Mouse (Mus musculus) liver, embryonic 12.5 days (tissue): ENCODE measurements around the gene Dnmt1. TPM values are rescaled to one million over a fixed set of nuclear protein-coding genes. Genes with fewer than 3 reads are reported as not detected.
A peak's percentile ranks its signal among the peaks of the same experiment; 100 is the strongest.
"Not testable (repeated sequence)": the region's sequence is repeated elsewhere in the genome, so short reads cannot be mapped to it uniquely, and the experiment has no call there.

ENCODE experiments used
- ATAC-seq: fragments of 200-750 bp; cut with Nextera tagmentation; 2 replicates; pipeline ENCODE4 v1.8.0; 2017; ENCODE audit warnings: moderate number of reproducible peaks, mild to moderate bottlenecking, moderate library complexity
- H3K27ac ChIP-seq: fragments of 300-500 bp; sonication (generic); 2 replicates; pipeline ENCODE4 v1.5.1; 2016; ENCODE audit warnings: mild to moderate bottlenecking
- H3K27me3 ChIP-seq: fragments of 300-500 bp; sonication (generic); replicated peaks from 2 replicates; pipeline ENCODE4 v1.6.1; 2016; ENCODE audit warnings: mild to moderate bottlenecking, moderate library complexity
- H3K36me3 ChIP-seq: fragments of 300-500 bp; sonication (generic); 2 replicates; pipeline ENCODE4 v1.6.1; 2016; ENCODE audit warnings: mild to moderate bottlenecking, moderate library complexity
- H3K4me1 ChIP-seq: fragments of 300-500 bp; sonication (generic); 2 replicates; pipeline ENCODE4 v1.6.1; 2016
- H3K4me2 ChIP-seq: fragments of 300-500 bp; sonication (generic); 2 replicates; pipeline ENCODE4 v1.6.1; 2016; ENCODE audit warnings: mild to moderate bottlenecking, moderate library complexity
- H3K4me3 ChIP-seq: fragments of 300-500 bp; sonication (generic); 2 replicates; pipeline ENCODE4 v1.5.1; 2016; ENCODE audit warnings: mild to moderate bottlenecking, moderate library complexity
- H3K9ac ChIP-seq: fragments of 300-500 bp; sonication (generic); 2 replicates; pipeline ENCODE4 v1.6.1; 2016; ENCODE audit warnings: mild to moderate bottlenecking, moderate library complexity
- H3K9me3 ChIP-seq: fragments of 300-500 bp; sonication (generic); replicated peaks from 2 replicates; pipeline ENCODE4 v1.6.1; 2016; ENCODE audit warnings: mild to moderate bottlenecking, moderate library complexity
- WGBS: fragments of 180-500 bp; shearing (Covaris S2); methylation state at CpG from one replicate; pipeline ENCODE4 v1.1.7; 2016; ENCODE audit not compliant: insufficient replicate concordance; 5-methylcytosine and 5-hydroxymethylcytosine counted together
- polyA plus RNA-seq: library from polyadenylated mRNA; unstranded; fragments of >200 nt; fragmentation: Nextera tagmentation; extraction: Ambion mirVana; gene quantifications from 2 replicates; pipeline ENCODE4 v1.2.1, GENCODE M21; 2016

Gene Dnmt1
- 97.3 and 101 TPM in 2 replicates for polyA plus RNA-seq

GRCm38 (mm10) chr9:20959430-20959938, at the start of gene Dnmt1:
Gene Dnmt1 (minus strand): TSS chr9:20959888.
- Histone ChIP-seq H3K9ac (no peak within 1 kb of the TSS), H3K27me3 (no peaks in the 10 kb centered on the region), H3K27ac (no peak within 1 kb of the TSS), H3K9me3 (no peaks in the 10 kb centered on the region), H3K36me3 (no peaks in the 10 kb centered on the region), H3K4me1 (no peaks in the 10 kb centered on the region), H3K4me2 (no peak within 1 kb of the TSS), H3K4me3 (no peak within 1 kb of the TSS)
- no peak for ATAC-seq
- WGBS: 64% methylated on average over 2 of the region's 2 CpGs

GRCm38 (mm10) chr9:21008007-21008406, 48.3 kb upstream of the Dnmt1 start:
- no peak overlapping the region for H3K4me2 ChIP-seq
- no peaks in the 10 kb centered on the region for H3K27me3 ChIP-seq
- H3K4me1 ChIP-seq: peaks cover 24% of the 10 kb centered on the region
- H3K27ac ChIP-seq: no peak overlapping the region
- H3K9ac ChIP-seq: no peak overlapping the region
- no peaks in the 10 kb centered on the region for H3K9me3 ChIP-seq
- no peak overlapping the region for H3K4me3 ChIP-seq
- peaks cover 52% of the 10 kb centered on the region for H3K36me3 ChIP-seq
- no peak for ATAC-seq
- WGBS: 80% methylated on average over 7 of the region's 7 CpGs

DNA sequence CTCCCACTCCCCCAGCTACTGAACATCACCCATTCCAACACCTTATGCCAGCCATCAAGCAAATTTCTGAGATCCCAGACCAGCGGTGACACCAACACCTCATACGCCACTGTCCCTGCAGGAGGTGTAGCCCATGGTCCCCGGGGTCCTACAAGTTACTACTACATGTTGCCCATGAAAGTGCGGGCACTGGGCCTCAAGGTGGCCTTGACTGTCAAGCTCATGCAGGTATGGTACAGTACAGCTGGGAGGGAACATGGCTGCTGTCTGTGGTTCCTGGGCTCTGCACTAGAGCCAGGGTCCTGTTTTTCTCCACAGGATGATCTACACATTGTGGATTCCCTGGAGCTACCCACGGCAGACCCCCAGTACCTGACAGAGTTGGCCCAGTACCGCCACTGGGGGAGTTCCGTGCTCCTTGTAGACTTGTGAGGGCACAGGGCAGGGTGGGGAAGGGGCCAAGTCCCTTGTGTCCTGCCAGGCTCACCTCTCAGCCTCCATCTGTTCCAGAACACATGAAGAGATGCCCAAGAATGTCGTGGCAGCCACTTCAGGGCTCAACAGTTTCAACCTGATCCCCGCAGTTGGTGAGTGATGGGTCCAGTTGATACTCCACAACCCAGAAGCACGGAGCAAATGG, 47.7 kb upstream of the Dnmt1 start:
- Histone ChIP-seq H3K36me3 (peaks cover 52% of the 10 kb centered on the region), H3K4me2 (no peak overlapping the region), H3K4me3 (no peak overlapping the region), H3K27ac (no peak overlapping the region), H3K9ac (no peak overlapping the region), H3K27me3 (no peaks in the 10 kb centered on the region), H3K4me1 (peaks cover 22% of the 10 kb centered on the region), H3K9me3 (no peaks in the 10 kb centered on the region)
- no peak for ATAC-seq
- WGBS: 84% methylated on average over 10 of the region's 10 CpGs

DNA sequence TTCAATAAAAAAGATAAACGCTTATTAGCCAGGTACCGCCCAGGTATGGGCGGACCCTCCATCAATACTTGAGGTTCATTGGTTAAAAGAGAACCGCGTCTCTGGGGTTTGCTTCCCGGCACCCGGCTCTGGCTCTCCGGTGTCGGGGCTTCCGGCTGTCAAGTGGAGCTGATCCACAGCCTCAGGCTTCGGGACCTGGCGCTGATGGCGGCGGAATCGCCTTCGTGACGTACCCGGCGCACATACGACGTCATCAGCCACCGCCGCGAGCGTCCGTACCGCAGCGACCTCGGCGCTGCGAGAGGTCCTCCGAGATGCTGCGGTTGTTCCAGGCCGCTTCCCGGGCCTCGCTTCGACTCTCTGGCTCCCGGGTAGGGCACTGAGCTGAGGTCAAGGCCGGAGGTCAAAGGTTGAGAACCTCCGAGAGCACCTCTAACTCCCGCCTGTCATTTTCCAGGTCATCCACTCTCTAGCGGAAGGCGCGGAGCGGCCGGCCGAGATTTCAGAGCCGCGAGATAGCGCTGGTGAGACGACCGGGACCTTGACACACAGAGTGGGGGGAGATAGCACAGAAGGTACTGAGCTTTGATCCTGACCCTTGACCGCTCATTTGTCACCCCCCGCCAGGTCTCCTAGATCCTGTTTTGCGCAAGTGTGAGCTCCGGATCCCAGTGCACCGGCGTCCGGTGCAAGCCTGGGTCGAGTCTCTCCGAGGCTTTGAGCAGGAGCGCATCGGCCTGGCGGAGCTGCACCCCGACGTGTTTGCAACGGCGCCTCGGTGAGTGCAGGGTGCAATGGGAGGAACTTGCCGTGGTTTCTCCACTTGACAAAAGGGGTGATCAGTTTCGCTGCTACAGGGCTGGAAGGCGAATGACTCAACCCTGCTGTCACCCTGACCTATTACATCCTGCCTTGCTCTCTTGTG, 43.2 kb upstream of the Dnmt1 start, which contains the start of gene Mrpl4:
Mrpl4 (plus strand) TSS at position 112 of the 925 bp plus-strand sequence.
- Histone ChIP-seq H3K4me1 (peaks cover 26% of the 10 kb centered on the region), H3K9me3 (no peaks in the 10 kb centered on the region), H3K4me2 (peak within 1 kb of the TSS; percentile 94), H3K27me3 (no peaks in the 10 kb centered on the region), H3K36me3 (peaks cover 35% of the 10 kb centered on the region), H3K4me3 (peak within 1 kb of the TSS; percentile 83), H3K27ac (peak within 1 kb of the TSS; percentile 89), H3K9ac (peak within 1 kb of the TSS; percentile 81)
- ATAC-seq: peak; percentile 77
- under 1% methylated on average over 72 of the region's 72 CpGs for WGBS

DNA sequence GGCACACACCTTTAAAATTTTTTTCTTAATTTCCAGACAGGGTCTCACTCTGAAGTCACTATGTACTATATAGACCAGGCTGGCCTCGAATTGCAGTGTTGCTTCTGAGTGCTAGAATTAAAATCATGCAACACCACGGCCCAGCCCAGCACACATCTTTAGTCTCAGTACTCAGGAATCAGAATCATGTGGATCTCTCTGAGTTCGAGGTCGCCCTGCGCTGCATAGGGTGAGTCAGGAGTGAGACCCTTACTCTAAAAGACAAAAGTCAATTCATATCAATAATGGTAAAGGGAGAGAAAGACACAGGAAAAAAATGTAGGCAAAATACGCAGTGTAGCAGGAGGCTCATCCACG, 42.6 kb upstream of the Dnmt1 start:
- Histone ChIP-seq H3K27ac (peak overlapping the region; percentile 89), H3K4me1 (peaks cover 32% of the 10 kb centered on the region), H3K9ac (peak overlapping the region; percentile 81), H3K9me3 (no peaks in the 10 kb centered on the region), H3K36me3 (peaks cover 28% of the 10 kb centered on the region), H3K27me3 (no peaks in the 10 kb centered on the region), H3K4me2 (peak overlapping the region; percentile 94), H3K4me3 (peak overlapping the region; percentile 83)
- peak; percentile 22 for ATAC-seq
- WGBS: 9% methylated on average over 7 of the region's 7 CpGs

DNA sequence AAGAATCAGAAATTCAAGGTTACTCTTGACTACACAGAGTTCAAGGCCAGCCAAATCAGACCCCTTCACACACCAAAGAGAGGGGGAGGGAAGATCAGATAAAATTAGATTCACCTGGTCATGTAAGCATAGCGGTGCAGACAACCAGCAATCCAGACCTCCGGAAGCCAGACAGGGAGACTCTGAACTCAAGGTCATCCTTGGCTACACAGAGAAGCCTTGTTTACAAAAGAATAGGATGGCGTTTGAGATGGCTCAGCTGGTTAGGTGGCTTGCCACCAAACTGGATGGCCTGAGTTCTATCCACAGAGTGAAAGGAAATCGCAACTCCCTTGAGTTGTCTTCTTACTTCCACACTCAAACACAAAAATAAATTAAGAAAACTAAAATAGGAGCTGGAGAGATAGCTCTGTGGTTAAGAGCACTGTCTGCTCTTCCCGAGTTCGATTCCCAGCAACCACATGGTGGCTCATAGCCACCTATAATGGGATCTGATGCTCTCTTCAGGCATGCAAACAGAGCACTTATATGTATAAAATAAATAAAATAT, 42.0 kb upstream of the Dnmt1 start:
- ATAC-seq: no peak
- Histone ChIP-seq H3K4me2 (peak overlapping the region; percentile 94), H3K36me3 (peaks cover 23% of the 10 kb centered on the region), H3K9ac (peak overlapping the region; percentile 81; the same call in 1 of the 2 replicates), H3K4me1 (peaks cover 32% of the 10 kb centered on the region), H3K4me3 (no peak overlapping the region), H3K9me3 (no peaks in the 10 kb centered on the region), H3K27me3 (no peaks in the 10 kb centered on the region), H3K27ac (peak overlapping the region; percentile 89; the same call in 1 of the 2 replicates)
- 59% methylated on average over 6 of the region's 6 CpGs for WGBS

DNA sequence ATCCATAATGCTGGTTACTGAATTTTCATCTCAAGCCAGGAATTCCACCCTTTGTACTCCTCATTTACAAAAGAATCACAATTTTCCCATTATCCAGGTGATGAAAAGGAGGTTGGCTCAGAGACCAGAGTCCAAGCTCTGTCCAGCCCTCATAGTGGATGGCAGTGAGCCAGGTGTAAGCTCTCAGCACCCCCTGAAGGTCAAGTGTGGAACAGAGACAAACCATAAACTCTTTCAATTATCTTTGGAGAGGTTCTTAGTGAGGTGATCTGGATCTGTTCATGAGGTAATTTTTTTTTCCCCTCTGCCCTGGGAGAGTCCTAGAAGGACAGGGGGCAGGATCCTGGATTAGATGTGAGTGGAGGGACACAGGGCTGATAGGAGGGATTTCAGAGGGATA, 41.1 kb upstream of the Dnmt1 start:
- Histone ChIP-seq H3K4me3 (no peak overlapping the region), H3K36me3 (peaks cover 15% of the 10 kb centered on the region), H3K4me1 (peaks cover 32% of the 10 kb centered on the region), H3K27me3 (no peaks in the 10 kb centered on the region), H3K4me2 (no peak overlapping the region), H3K27ac (0 out of 2 replicates have a peak overlapping the region, but pooled peaks have one; percentile 20), H3K9ac (no peak overlapping the region), H3K9me3 (no peaks in the 10 kb centered on the region)
- ATAC-seq: no peak

GRCm38 (mm10) chr9:20998337-20998736, 38.6 kb upstream of the Dnmt1 start:
- H3K27me3 ChIP-seq, ATAC-seq, H3K9me3 ChIP-seq, H3K4me2 ChIP-seq, H3K36me3 ChIP-seq, H3K27ac ChIP-seq, H3K4me3 ChIP-seq: not testable (repeated sequence)
- H3K4me1 ChIP-seq: peaks cover 25% of the 10 kb centered on the region
- WGBS: 63% methylated on average over 1 of the region's 1 CpGs
- H3K9ac ChIP-seq: 0 out of 2 replicates have a peak overlapping the region, but pooled peaks have one; percentile 50

DNA sequence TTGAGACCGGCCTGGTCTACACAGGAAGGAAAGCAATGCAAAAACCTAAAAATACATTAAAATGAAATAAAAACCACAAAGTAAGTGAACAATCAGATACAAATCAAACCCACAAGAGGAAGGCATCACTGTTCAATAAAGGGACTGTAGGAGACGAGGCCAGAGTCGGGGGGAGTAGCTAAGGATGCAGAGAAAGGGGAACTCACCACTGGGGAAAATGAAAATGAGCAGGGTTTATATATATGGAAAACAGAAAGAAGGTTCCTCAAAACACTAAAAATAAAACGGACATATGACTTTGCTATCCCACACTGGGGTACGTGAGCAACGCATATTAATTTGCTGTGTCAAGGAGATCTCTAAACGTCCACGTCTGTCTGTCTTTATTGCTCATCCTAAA, 37.4 kb upstream of the Dnmt1 start:
- Histone ChIP-seq H3K36me3 (no peaks in the 10 kb centered on the region), H3K27me3 (no peaks in the 10 kb centered on the region), H3K27ac (no peak overlapping the region), H3K9me3 (no peaks in the 10 kb centered on the region), H3K4me2 (no peak overlapping the region), H3K4me3 (no peak overlapping the region), H3K4me1 (peaks cover 19% of the 10 kb centered on the region), H3K9ac (no peak overlapping the region)
- ATAC-seq: no peak
- WGBS: 65% methylated on average over 8 of the region's 8 CpGs

GRCm38 (mm10) chr9:20995069-20995468, 35.4 kb upstream of the Dnmt1 start:
- no peak overlapping the region for H3K4me3 ChIP-seq
- no peak for ATAC-seq
- no peaks in the 10 kb centered on the region for H3K36me3 ChIP-seq
- no peak overlapping the region for H3K27ac ChIP-seq
- WGBS: 61% methylated on average over 3 of the region's 3 CpGs
- no peak overlapping the region for H3K9ac ChIP-seq
- no peak overlapping the region for H3K4me2 ChIP-seq
- no peaks in the 10 kb centered on the region for H3K27me3 ChIP-seq
- H3K9me3 ChIP-seq: no peaks in the 10 kb centered on the region
- H3K4me1 ChIP-seq: peaks cover 17% of the 10 kb centered on the region

DNA sequence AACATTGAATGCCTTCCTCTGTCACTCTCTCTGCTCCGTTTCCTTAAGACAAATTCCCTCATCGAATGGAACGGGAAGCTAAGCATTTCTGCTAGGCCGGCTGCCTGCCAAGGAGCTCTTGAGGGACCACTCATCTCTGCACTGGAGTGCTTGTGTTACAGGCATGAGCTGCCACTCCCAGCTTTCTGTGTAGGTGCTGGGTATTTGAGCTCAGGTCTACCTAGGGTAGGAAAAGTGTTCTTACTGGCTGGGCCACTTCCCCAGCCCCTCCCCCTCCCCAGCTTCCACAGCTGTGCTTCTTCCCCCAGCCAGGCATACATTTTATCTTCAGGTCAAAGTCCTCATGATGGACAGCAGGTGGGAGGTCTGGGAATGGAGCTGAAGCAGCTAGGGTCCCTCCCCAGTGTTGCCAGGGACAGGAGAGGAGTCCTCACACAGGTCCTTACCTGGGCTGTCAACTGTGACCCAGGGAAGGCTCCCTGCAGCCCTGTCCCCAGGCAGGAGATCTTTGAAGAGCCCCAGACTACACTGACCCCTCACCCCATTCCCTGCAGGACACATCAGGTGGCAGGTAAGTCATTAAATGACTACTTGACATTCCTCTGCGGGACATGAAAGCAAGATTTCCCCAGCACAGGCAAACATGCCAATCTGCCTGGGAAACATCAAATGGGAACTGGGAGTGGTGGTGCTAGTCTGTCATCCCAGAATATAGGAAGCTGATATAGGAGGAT, 33.6 kb upstream of the Dnmt1 start:
- H3K4me3 ChIP-seq: no peak overlapping the region
- H3K4me1 ChIP-seq: peaks cover 17% of the 10 kb centered on the region
- no peaks in the 10 kb centered on the region for H3K36me3 ChIP-seq
- H3K27me3 ChIP-seq: peaks cover 1% of the 10 kb centered on the region; the same call in 1 of the 2 replicates
- 54% methylated on average over 5 of the region's 5 CpGs for WGBS
- no peak overlapping the region for H3K4me2 ChIP-seq
- H3K9ac ChIP-seq: no peak overlapping the region
- ATAC-seq: no peak
- no peak overlapping the region for H3K27ac ChIP-seq
- no peaks in the 10 kb centered on the region for H3K9me3 ChIP-seq
